Mouse (Mus musculus): Measurements from ENCODE around the gene Ssx2ip.

Gene Ssx2ip

GRCm38 (mm10) chr3:146435533-146435932, 31.1 kb downstream of the Ssx2ip start:
- no peak for DNase-seq (ENCODE audit: low spot score)

- DNase-seq (ENCODE audit: low spot score) = no peak
Measured at GRCm38 (mm10) chr3:146436114-146436513, 31.7 kb downstream of the Ssx2ip start.

GRCm38 (mm10) chr3:146440011-146440410, 35.6 kb downstream of the Ssx2ip start:
- no peak for DNase-seq (ENCODE audit: low spot score)

- DNase-seq (ENCODE audit: low spot score) = no peak
Measured at GRCm38 (mm10) chr3:146440422-146440821, 36.0 kb downstream of the Ssx2ip start.

- DNase-seq (ENCODE audit: low spot score) = no peak
Measured at GRCm38 (mm10) chr3:146442484-146442883, 38.0 kb downstream of the Ssx2ip start.

- no peak for DNase-seq (ENCODE audit: low spot score)
Measured at GRCm38 (mm10) chr3:146442936-146443335, 38.5 kb downstream of the Ssx2ip start.

- DNase-seq (ENCODE audit: low spot score) = no peak
Measured at GRCm38 (mm10) chr3:146443380-146443779, 38.9 kb downstream of the Ssx2ip start.

GRCm38 (mm10) chr3:146444880-146445279, 40.4 kb downstream of the Ssx2ip start:
- DNase-seq (ENCODE audit: low spot score) = no peak

GRCm38 (mm10) chr3:146447156-146447555, 42.7 kb downstream of the Ssx2ip start:
- no peak for DNase-seq (ENCODE audit: low spot score)

GRCm38 (mm10) chr3:146447598-146447997, 43.2 kb downstream of the Ssx2ip start:
- DNase-seq (ENCODE audit: low spot score) = no peak

- DNase-seq (ENCODE audit: low spot score) = no peak
Measured at GRCm38 (mm10) chr3:146448372-146448771, 43.9 kb downstream of the Ssx2ip start.

- DNase-seq (ENCODE audit: low spot score) = no peak
Measured at GRCm38 (mm10) chr3:146448969-146449368, 44.5 kb downstream of the Ssx2ip start.

GRCm38 (mm10) chr3:146449745-146450250, 45.4 kb downstream of the Ssx2ip start, which contains the start of gene Ctbs:
Gene Ctbs (plus strand): TSS chr3:146449795.
- DNase-seq (ENCODE audit: low spot score) = no peak

GRCm38 (mm10) chr3:146450371-146450841, 46.0 kb downstream of the Ssx2ip start:
- peak; percentile 93 for DNase-seq (ENCODE audit: low spot score)

- no peak for DNase-seq (ENCODE audit: low spot score)
Measured at GRCm38 (mm10) chr3:146451375-146451774, 46.9 kb downstream of the Ssx2ip start.

GRCm38 (mm10) chr3:146462939-146463338, 58.5 kb downstream of the Ssx2ip start:
- DNase-seq (ENCODE audit: low spot score) = no peak

GRCm38 (mm10) chr3:146469226-146469625, 64.8 kb downstream of the Ssx2ip start:
- no peak for DNase-seq (ENCODE audit: low spot score)

- DNase-seq (ENCODE audit: low spot score) = no peak
Measured at GRCm38 (mm10) chr3:146472657-146473056, 68.2 kb downstream of the Ssx2ip start.

- no peak for DNase-seq (ENCODE audit: low spot score)
Measured at GRCm38 (mm10) chr3:146473741-146474140, 69.3 kb downstream of the Ssx2ip start.

- no peak for DNase-seq (ENCODE audit: low spot score)
Measured at GRCm38 (mm10) chr3:146474428-146474827, 70.0 kb downstream of the Ssx2ip start.

GRCm38 (mm10) chr3:146482044-146482443, 77.6 kb downstream of the Ssx2ip start:
- DNase-seq (ENCODE audit: low spot score) = no peak

GRCm38 (mm10) chr3:146486464-146486863, 82.0 kb downstream of the Ssx2ip start:
- DNase-seq (ENCODE audit: low spot score) = no peak
